Mouse (Mus musculus) embryo, embryonic 11.5 days (tissue): ENCODE results near the gene Ttc39a.

ENCODE experiments used
- DNase-seq: peaks from one replicate; pipeline ENCODE4 v3.0.0-alpha.2; 2012; ENCODE audit warnings: low read depth, low spot score

The Ttc39a gene

DNA sequence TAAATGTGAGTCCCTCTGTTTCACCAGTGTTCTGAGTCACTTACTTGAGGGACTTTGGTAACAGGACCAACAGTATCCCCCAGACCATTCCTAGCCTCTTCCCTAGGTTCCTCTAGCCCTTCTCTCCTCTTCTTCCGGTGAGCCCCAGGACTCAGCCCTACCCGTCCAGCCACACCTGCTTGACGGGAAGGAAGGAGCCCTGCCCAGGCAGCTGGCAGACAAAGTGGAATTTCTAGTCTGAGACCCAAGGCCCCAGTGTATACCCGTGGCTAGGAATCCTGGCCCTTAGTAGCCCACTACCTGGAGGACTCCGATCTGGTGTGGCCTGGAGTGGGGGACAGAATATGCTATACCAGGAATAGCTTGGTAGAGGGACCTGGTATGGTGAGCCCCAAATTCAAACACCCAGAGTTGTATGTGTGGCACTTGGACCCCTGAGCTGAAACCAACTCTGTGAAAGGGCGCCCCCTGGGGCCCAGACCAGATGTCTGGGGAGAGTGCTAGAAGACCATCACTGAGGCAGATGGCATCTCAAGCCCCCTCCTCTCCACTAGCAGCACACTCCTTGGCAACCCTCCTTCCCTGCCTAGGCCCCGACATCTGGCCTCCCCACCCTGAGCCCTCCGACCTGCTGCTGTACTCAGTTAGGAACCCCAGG, 13.8 kb downstream of the Ttc39a start:
- DNase-seq, result no peak

DNA sequence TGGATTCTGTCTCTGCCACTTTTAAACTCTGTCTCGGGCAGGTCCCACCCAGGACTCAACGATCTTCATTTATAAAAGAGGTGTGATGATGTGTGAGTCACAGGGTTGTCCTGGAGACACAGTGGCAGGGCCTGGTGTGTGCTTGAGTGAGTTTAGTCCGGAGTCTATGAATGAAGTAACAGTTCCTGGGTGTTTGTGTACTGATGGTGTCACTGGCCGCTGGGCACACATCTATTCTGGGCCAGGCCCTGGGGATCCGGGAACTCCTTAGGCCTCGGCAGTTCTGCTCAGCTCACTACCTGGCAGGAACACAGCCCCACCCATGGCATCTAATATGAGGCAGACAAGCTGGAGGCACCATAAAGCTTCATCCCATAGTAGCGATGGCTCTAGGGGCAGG, 15.2 kb downstream of the Ttc39a start:
- DNase-seq, result no peak

GRCm38 (mm10) chr4:109422436-109422835, 16.0 kb downstream of the Ttc39a start:
- no peak for DNase-seq

- no peak for DNase-seq
These were observed 17.0 kb downstream of the Ttc39a start for GRCm38 (mm10) chr4:109423438-109423837.

DNA sequence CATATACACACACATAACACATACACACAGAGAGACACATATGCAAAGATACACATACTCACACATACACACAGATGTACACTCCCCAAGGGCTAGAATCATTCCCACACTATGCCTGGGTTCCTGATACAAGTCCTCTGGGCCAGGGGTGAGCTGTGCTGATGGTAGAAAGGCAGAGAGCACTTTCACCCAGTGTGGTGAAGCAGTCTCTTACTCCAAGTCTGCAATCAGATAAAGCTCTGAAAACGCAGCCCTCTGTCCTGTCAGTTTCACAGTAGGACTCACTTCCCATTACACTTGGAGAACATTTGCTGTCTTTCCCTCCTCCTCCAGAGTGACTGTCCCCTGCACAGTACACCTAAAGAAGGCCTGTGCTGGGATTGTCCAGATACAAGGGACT, 20.6 kb downstream of the Ttc39a start:
- no peak for DNase-seq

GRCm38 (mm10) chr4:109430250-109430649, 23.8 kb downstream of the Ttc39a start:
- DNase-seq, result no peak

GRCm38 (mm10) chr4:109430854-109431253, 24.4 kb downstream of the Ttc39a start:
- no peak for DNase-seq

- no peak for DNase-seq
These were observed 26.4 kb downstream of the Ttc39a start for GRCm38 (mm10) chr4:109432668-109433375.

DNA sequence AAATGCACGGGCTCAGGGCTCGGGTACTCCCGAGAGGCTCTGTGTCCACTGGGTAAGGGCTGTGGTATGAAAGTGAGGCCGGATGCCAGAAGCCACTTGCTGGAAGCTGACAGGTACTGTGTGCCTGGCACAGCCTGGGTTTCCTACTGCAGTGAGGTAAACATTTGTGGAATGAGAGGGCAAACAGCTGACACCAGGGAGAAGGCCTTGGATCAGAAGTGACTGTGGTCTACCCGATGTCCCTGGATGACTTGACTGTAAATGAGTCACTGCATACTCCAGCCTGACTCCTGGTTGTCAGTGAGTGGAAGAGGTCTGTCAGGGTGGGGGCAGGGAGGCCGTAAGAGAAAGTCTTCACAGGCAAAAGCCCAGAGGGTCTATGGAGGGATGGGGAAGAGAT, 27.2 kb downstream of the Ttc39a start:
- no peak for DNase-seq

- DNase-seq, result no peak
These were observed 27.8 kb downstream of the Ttc39a start for GRCm38 (mm10) chr4:109434256-109434655.

- DNase-seq, result peak; percentile 55
These were observed 31.8 kb downstream of the Ttc39a start for GRCm38 (mm10) chr4:109437913-109438878.

DNA sequence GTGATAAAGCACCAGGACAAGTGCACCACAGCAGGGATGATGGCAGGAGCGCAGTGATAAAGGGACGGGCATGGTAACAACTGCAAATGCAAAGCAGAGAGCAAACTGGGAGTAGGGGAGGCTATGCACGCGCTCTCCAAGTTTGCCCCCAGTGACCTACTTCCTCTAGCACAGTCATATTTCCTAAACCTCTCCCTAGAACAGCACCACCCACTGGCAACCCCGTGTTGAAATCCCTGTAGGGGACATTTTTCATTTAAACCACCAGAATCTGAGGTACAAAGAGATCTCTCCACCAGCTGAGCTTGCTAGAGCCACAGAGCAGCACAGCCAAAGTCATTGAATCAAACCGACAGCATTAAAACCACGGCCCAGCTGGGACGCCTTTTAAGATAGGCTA, 32.7 kb downstream of the Ttc39a start:
- no peak for DNase-seq

DNA sequence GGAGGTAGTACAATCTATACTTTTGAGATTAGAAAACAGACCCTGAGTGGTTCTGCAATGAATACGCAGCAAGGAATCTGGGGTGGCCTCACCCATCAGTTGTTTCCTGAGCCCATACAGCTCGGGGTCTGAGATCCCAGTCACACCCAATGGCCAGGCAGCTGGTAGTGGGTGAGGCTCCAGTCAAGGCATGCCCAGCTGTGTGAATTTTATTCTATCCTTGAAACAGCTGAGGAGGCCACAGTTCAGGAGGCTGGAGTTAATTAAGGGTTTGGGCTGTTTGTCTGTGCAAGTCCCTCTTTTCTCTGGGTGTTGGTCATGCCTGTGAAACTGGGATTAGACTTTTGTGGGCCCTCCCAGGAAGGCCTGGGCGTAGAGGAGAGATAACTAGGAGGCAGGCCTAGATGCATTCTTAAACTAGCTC, 33.4 kb downstream of the Ttc39a start:
- DNase-seq, result no peak

DNA sequence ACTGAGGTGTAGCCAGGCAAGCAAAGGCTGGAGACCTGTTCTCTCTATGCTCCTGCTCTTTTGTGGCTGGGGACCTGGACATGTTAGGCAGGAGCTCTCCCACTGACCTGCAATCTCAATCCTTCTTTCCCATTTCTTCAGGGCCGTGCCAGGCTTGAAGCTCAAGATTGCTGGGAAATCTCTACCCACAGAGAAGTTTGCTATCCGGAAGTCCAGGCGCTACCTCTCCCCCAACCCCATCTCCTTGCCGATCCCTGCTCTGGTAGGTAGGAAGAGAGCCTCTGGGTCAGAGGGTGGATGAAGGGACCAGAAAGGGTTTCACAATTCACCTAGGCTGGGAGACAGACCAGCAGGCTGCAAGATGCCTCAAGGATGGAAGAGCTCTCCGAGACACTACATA, 34.0 kb downstream of the Ttc39a start:
- no peak for DNase-seq

- DNase-seq, result no peak
These were observed 34.6 kb downstream of the Ttc39a start for GRCm38 (mm10) chr4:109441000-109441399.

DNA sequence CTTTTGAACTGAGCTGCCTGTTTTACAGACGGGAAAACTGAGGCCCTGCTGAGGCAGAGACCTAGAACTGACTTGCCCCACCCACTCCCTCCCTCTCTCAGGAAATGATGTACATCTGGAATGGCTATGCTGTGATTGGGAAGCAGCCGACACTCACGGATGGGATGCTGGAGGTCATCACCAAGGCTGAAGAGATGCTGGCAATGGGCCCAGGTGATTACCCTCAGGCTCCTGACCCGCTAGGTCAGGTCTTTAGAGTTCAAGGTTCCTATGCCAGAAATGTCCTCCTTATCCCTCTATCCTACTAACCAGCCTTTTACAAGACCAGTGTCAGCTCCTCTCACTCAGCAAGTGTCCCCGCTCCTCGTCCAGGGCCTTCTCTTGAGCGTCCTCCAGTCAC, 35.7 kb downstream of the Ttc39a start:
- DNase-seq, result no peak

DNA sequence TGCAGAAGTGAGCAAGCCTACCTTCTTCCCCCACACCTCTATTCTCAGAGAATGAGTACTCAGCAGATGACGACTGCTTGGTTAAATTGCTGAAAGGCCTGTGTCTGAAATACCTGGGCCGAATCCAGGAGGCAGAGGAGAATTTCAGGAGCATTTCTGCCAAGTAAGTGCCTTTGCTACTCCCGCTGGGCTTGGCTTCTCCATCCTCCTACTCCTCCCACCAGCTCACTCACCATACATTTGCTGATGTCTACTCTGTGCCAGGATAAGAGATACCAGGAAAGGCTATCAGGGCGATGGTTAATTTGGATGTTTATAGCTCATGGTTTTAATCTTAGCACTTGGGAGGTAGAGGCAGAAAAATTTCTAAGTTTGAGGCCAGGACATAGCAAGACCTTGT, 36.2 kb downstream of the Ttc39a start:
- no peak for DNase-seq

DNA sequence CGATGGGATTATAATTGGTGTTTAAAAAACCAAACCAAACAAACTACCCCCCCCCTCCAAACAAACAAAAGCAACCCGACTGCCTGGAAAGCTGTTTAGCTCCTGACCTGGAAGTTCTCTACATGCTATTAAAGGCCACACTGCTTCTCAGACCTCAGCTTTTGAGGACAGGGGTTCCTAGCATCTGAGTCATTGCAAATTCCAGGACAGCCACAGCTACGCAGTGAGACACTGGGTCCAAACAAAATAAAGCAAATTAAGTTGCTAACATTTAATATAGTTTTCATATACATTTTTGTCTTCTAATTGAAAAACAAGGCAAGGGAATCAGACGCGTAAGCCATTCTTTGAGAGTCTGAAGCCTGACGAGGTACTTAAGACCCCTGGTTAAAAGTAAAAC, 38.0 kb downstream of the Ttc39a start:
- DNase-seq, result no peak

GRCm38 (mm10) chr4:109444951-109445350, 38.5 kb downstream of the Ttc39a start:
- DNase-seq, result no peak

DNA sequence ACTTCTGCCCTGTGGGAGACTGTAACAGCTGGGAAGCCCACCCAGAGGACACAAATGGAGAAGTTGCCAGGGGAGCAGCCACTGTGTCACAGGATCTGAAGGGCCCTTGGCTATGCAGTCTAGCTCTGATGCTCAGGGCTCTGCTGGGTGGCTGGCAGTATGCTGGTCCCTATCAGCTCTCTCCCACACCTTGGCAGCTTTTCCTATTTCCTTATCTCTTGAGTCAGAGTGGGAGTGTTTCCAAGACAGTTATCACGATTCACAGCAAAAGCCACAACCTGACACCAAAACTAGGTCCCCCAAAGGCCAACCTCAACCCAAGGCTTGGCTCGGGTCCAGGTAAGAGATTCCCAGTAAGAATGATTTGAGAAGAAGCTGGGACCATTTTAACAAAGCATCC, 39.0 kb downstream of the Ttc39a start:
- DNase-seq, result no peak

GRCm38 (mm10) chr4:109445956-109446355, 39.5 kb downstream of the Ttc39a start:
- DNase-seq, result no peak

DNA sequence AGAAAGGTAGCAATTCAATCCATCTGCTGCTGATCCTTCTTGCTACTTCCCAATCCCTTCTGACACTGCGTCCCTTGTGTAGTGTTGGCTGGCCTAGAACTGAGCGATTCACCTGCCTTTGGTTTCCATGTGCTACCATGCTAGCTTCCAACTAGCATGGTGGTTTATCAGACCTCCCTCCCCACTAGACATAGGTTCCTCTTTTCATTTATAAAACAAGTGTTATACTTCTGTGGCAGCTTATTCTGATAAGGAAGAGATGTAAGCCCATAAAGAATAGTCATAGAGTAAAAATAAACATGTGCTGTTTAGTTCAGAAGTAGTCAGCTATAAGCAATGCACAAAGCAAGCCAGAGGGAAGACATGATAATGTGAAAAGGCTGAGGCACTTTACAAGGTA, 42.1 kb downstream of the Ttc39a start:
- no peak for DNase-seq
